17 mouse cellular contexts compared by ENCODE assay signal in genomic region chr7:121111321-121111720, GRCm38 (mm10). TPM values are rescaled to one million over a fixed set of nuclear protein-coding genes. Genes with fewer than 3 reads are reported as not detected.
A peak's percentile ranks its signal among the peaks of the same experiment; 100 is the strongest.
DNase-seq lines count a peak whose midpoint lies in the region; ATAC-seq and TF ChIP-seq lines count a peak whose summit lies in the region.
"Had no signal": no experiment of that assay in that cellular context is flagged by ENCODE, and none has a peak within 500 bp of the region (broad histone marks: within the 10 kb centered on the region; RNA-seq: fewer than 3 reads in every experiment).

No protein-coding gene starts in this region.

- no peak for ATAC-seq in lung, postnatal 0 days
- ATAC-seq in heart, embryonic 15.5 days (replicated peaks; ENCODE audit: insufficient number of reproducible peaks, insufficient read depth, low FRiP score, low read depth): peak; percentile 65; the same call in 1 of the 2 replicates
- ATAC-seq in stomach, postnatal 0 days (ENCODE audit: low FRiP score, low TSS enrichment): 0 out of 2 replicates have a peak, but pooled peaks have one; percentile 42
- no peak for ATAC-seq in midbrain, embryonic 13.5 days
- ATAC-seq: forebrain, embryonic 16.5 days; midbrain, embryonic 15.5 days had no signal

- WGBS in lung, postnatal 0 days: 12% methylated on average over 3 of the region's 3 CpGs
- WGBS in heart, embryonic 15.5 days: 10% methylated on average over 3 of the region's 3 CpGs
- WGBS in stomach, postnatal 0 days: 8% methylated on average over 3 of the region's 3 CpGs
- 55% methylated on average over 3 of the region's 3 CpGs for WGBS in midbrain, embryonic 13.5 days

- no peak overlapping the region for H3K4me2 ChIP-seq in lung, postnatal 0 days (replicated peaks; ENCODE audit: low read depth, low read length)
- no peak overlapping the region for H3K4me2 ChIP-seq in heart, embryonic 15.5 days
- no peak overlapping the region for H3K4me2 ChIP-seq in stomach, postnatal 0 days (replicated peaks; ENCODE audit: low read depth)
- H3K4me2 ChIP-seq in midbrain, embryonic 13.5 days (replicated peaks): no peak overlapping the region
- H3K4me2 ChIP-seq: liver, embryonic 13.5 days; midbrain, embryonic 15.5 days; neural tube, embryonic 13.5 days had no signal

- no peak for TF ChIP-seq CTCF in gastrocnemius, adult 2 months (IDR thresholded peaks at IDR 0.05)
- no peak for TF ChIP-seq CTCF in lung, postnatal 0 days (IDR thresholded peaks at IDR 0.05)
- no peak for TF ChIP-seq CTCF in stomach, postnatal 0 days (IDR thresholded peaks at IDR 0.05; ENCODE audit: low read depth)

- no peaks in the 10 kb centered on the region for H3K4me1 ChIP-seq in lung, postnatal 0 days (ENCODE audit: insufficient read depth, low read depth, low read length)
- peaks cover 15% of the 10 kb centered on the region for H3K4me1 ChIP-seq in heart, embryonic 15.5 days (replicated peaks)
- H3K4me1 ChIP-seq in stomach, postnatal 0 days (replicated peaks; ENCODE audit: control insufficient read depth, insufficient read depth): no peaks in the 10 kb centered on the region
- no peaks in the 10 kb centered on the region for H3K4me1 ChIP-seq in midbrain, embryonic 13.5 days (replicated peaks)
- H3K4me1 ChIP-seq: midbrain, embryonic 15.5 days; neural tube, embryonic 13.5 days had no signal

- peak; percentile 34 for DNase-seq in gastrocnemius, adult 2 months
- DNase-seq in gastrocnemius, postnatal 4 days (ENCODE audit: low spot score in 2 of 2): no peak
- peak; percentile 22 for DNase-seq in lung, postnatal 0 days (ENCODE audit: low spot score)
- DNase-seq in lung, adult 18-20 months: no peak
- no peak for DNase-seq in stomach, postnatal 0 days (ENCODE audit: low spot score)
- no peak for DNase-seq in spleen, postnatal 36 days (ENCODE audit: low spot score in 2 of 2)
- DNase-seq: cerebellum, postnatal 25 days; left cerebral cortex, postnatal 4 days; right cerebral cortex, adult 18-20 months; thymus, postnatal 25 days had no signal

- no peaks in the 10 kb centered on the region for H3K27me3 ChIP-seq in lung, postnatal 0 days (replicated peaks; ENCODE audit: insufficient read depth, low read length)
- no peaks in the 10 kb centered on the region for H3K27me3 ChIP-seq in heart, embryonic 15.5 days
- H3K27me3 ChIP-seq in stomach, postnatal 0 days (ENCODE audit: control insufficient read depth, insufficient read depth, low read length): no peaks in the 10 kb centered on the region
- no peaks in the 10 kb centered on the region for H3K27me3 ChIP-seq in midbrain, embryonic 13.5 days
- H3K27me3 ChIP-seq: liver, embryonic 13.5 days; midbrain, embryonic 15.5 days; neural tube, embryonic 13.5 days had no signal

- no peaks in the 10 kb centered on the region for H3K36me3 ChIP-seq in lung, postnatal 0 days (ENCODE audit: insufficient read depth, low read length)
- no peaks in the 10 kb centered on the region for H3K36me3 ChIP-seq in heart, embryonic 15.5 days
- H3K36me3 ChIP-seq in stomach, postnatal 0 days (ENCODE audit: control insufficient read depth, insufficient read depth, low read length): no peaks in the 10 kb centered on the region
- no peaks in the 10 kb centered on the region for H3K36me3 ChIP-seq in midbrain, embryonic 13.5 days
- H3K36me3 ChIP-seq: liver, embryonic 13.5 days; midbrain, embryonic 15.5 days; neural tube, embryonic 13.5 days had no signal

- no peaks in the 10 kb centered on the region for H3K9me3 ChIP-seq in lung, postnatal 0 days (ENCODE audit: low read length)
- H3K9me3 ChIP-seq in heart, embryonic 15.5 days (replicated peaks): no peaks in the 10 kb centered on the region
- no peaks in the 10 kb centered on the region for H3K9me3 ChIP-seq in stomach, postnatal 0 days (ENCODE audit: control insufficient read depth, low read length)
- no peaks in the 10 kb centered on the region for H3K9me3 ChIP-seq in midbrain, embryonic 13.5 days
- H3K9me3 ChIP-seq: liver, embryonic 13.5 days; midbrain, embryonic 15.5 days; neural tube, embryonic 13.5 days had no signal

- H3K27ac ChIP-seq in gastrocnemius, adult 2 months: no peak overlapping the region
- H3K27ac ChIP-seq in lung, postnatal 0 days (ENCODE audit: low read length): no peak overlapping the region
- peak overlapping the region; percentile 57 for H3K27ac ChIP-seq in heart, embryonic 15.5 days
- H3K27ac ChIP-seq in stomach, postnatal 0 days (replicated peaks): no peak overlapping the region
- H3K27ac ChIP-seq in midbrain, embryonic 13.5 days: no peak overlapping the region
- H3K27ac ChIP-seq: layer of hippocampus, adult 2 months; liver, embryonic 13.5 days; midbrain, embryonic 15.5 days; neural tube, embryonic 13.5 days had no signal

- no peak overlapping the region for H3K4me3 ChIP-seq in gastrocnemius, adult 2 months
- H3K4me3 ChIP-seq in lung, postnatal 0 days (ENCODE audit: low read depth, low read length): no peak overlapping the region
- no peak overlapping the region for H3K4me3 ChIP-seq in heart, embryonic 15.5 days
- no peak overlapping the region for H3K4me3 ChIP-seq in stomach, postnatal 0 days (ENCODE audit: low read depth, low read length)
- H3K4me3 ChIP-seq in midbrain, embryonic 13.5 days (replicated peaks): no peak overlapping the region
- H3K4me3 ChIP-seq: layer of hippocampus, adult 2 months; liver, embryonic 13.5 days; midbrain, embryonic 15.5 days; neural tube, embryonic 13.5 days had no signal

- TF ChIP-seq EP300 in lung, postnatal 0 days (IDR thresholded peaks at IDR 0.05): no peak
- TF ChIP-seq EP300 in stomach, postnatal 0 days (optimal IDR thresholded peaks at IDR 0.05): no peak

- intact Hi-C loops in gastrocnemius, adult 2 months (cut with DNase I): loop anchor here (10.0 kb wide), 1 partner anchor 277 kb away; no protein-coding TSS in a partner anchor

- no peak overlapping the region for H3K9ac ChIP-seq in lung, postnatal 0 days (replicated peaks; ENCODE audit: low read depth)
- H3K9ac ChIP-seq in heart, embryonic 15.5 days: no peak overlapping the region
- no peak overlapping the region for H3K9ac ChIP-seq in stomach, postnatal 0 days (ENCODE audit: low read length)
- no peak overlapping the region for H3K9ac ChIP-seq in midbrain, embryonic 13.5 days (replicated peaks)
- H3K9ac ChIP-seq: liver, embryonic 13.5 days; midbrain, embryonic 15.5 days; neural tube, embryonic 13.5 days had no signal

RNA-seq across cellular contexts. Expression of gene Otoa, which starts 29.9 kb away (rescaled TPM):
- under 1 TPM; 0.31 to 0.61 TPM for total RNA-seq in gastrocnemius, adult 2 months (2021)
- total RNA-seq in gastrocnemius, postnatal 4 days (2021): 1 to 10 TPM; 2.9 TPM
- 0.04 TPM in 2 replicates for polyA plus RNA-seq in lung, postnatal 0 days (2015; fragmentation: Nextera tagmentation; extraction: Ambion mirVana)
- polyA plus RNA-seq in heart, embryonic 15.5 days (2015; fragmentation: Nextera tagmentation; extraction: Ambion mirVana): 0.19 and 0.38 TPM in 2 replicates
- polyA plus RNA-seq in stomach, postnatal 0 days (2015; fragmentation: Nextera tagmentation; extraction: Ambion mirVana): 0.05 and 0.11 TPM in 2 replicates
- polyA plus RNA-seq in midbrain, embryonic 13.5 days (2015; fragmentation: Nextera tagmentation; extraction: Ambion mirVana): 0.13 and 0.19 TPM in 2 replicates
- polyA plus RNA-seq: forebrain, embryonic 16.5 days; liver, embryonic 13.5 days had no signal

RNA-seq across cellular contexts. Expression of gene Igsf6, which starts 36.9 kb away (rescaled TPM):
- total RNA-seq in gastrocnemius, adult 2 months (2021): under 1 TPM; 0.31 to 0.38 TPM
- 1 to 10 TPM; 1.6 to 1.8 TPM for total RNA-seq in gastrocnemius, postnatal 4 days (2021)
- polyA plus RNA-seq in lung, postnatal 0 days (2015; fragmentation: Nextera tagmentation; extraction: Ambion mirVana): 5.5 TPM in 2 replicates
- polyA plus RNA-seq in heart, embryonic 15.5 days (2015; fragmentation: Nextera tagmentation; extraction: Ambion mirVana): 1.2 and 2.5 TPM in 2 replicates
- polyA plus RNA-seq in stomach, postnatal 0 days (2015; fragmentation: Nextera tagmentation; extraction: Ambion mirVana): 1.8 TPM in 2 replicates
- 0.87 and 0.92 TPM in 2 replicates for polyA plus RNA-seq in midbrain, embryonic 13.5 days (2015; fragmentation: Nextera tagmentation; extraction: Ambion mirVana)

Comparison
In these comparisons a context has a peak if more than half of its experiments do, and no peak if none do; other contexts are left out.
1. DNase-seq: peak in gastrocnemius, adult 2 months (single experiment) and lung, postnatal 0 days (single experiment); none in gastrocnemius, postnatal 4 days (0 of 2), lung, adult 18-20 months (0 of 2), stomach, postnatal 0 days (single experiment) and spleen, postnatal 36 days (0 of 2).
2. ATAC-seq: peak in heart, embryonic 15.5 days (single experiment) and stomach, postnatal 0 days (single experiment); none in lung, postnatal 0 days (single experiment) and midbrain, embryonic 13.5 days (single experiment).